Mouse (Mus musculus) heart, adult 9 months (tissue): ENCODE measurements at regions not wholly inside any gene's neighbourhood (a gene's known extent, or its start where the extent isn't known, plus 50 kb on each side); places are given as distances from the start of the nearest gene placed in this dataset.

Experiments used
- DNase-seq, 2 experiments: peaks; one replicate each; pipeline ENCODE4 v3.0.0; 2022; ENCODE audit warnings: low spot score in 2 of 2

- no peak for DNase-seq
Observed at GRCm38 (mm10) chr8:103270815-103271553, 485.5 kb upstream of the Cdh11 start.

- no peak for DNase-seq
Observed at GRCm38 (mm10) chr8:103272305-103273079, 487.1 kb upstream of the Cdh11 start.

DNA sequence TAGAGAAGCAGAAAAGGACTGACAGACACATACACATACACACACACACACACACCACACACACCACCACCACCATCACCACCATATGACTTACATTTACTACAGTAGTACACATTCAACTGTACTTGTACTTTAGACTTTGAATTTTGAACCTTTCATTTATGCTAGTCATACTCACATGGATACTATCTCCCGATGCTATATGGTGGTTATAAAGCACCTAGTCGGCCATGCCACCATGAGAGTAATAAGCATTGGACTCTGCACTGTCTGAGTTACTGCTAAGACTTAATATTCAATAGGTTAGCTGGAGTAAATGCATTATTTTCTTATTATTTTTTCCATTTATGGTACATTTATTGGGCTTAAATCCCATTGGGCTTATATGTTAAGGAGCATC lies 488.0 kb upstream of the Cdh11 start:
- no peak for DNase-seq

DNA sequence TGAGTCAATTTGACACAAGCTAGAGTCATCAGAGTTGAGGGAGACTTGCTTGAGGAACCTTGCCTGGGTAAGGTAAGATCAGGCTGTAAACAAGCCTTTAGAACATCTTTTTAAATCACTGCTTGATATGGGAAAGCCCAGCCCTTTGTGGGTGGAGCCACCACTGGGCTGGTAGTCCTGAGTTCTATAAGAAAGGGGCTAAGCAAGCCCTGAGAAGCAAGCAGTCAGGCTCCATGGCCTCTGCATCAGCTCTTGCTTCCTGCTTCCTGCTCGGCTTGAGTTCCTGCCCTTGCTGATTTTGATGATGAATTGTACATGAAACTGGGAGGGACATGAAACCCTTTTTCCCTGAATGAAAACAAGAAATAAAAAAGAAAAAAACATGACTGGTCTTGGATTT lies 496.4 kb upstream of the Cdh11 start:
- DNase-seq: no peak

DNA sequence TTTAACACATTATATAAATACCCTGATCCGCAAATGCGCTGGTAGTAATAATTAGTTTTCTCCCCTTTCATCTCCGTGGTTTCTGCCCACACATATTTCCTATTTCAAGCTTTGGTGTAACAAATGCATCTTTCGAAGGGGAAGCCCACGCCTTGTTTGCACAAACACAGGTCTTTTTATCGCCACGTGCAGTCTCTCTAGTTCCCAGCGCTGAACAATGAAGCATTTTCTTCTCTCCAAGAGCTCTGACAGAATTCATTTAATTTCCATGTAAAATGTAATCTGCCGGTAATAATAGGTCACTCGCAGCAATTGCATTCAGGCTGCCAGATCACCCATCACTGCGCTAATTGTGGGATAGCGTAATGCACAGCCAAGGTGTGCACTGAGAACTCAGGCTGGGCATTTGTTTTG lies 503.1 kb upstream of the Cdh11 start:
- DNase-seq: no peak

GRCm38 (mm10) chr8:103292896-103293295 lies 507.5 kb upstream of the Cdh11 start:
- no peak for DNase-seq

DNA sequence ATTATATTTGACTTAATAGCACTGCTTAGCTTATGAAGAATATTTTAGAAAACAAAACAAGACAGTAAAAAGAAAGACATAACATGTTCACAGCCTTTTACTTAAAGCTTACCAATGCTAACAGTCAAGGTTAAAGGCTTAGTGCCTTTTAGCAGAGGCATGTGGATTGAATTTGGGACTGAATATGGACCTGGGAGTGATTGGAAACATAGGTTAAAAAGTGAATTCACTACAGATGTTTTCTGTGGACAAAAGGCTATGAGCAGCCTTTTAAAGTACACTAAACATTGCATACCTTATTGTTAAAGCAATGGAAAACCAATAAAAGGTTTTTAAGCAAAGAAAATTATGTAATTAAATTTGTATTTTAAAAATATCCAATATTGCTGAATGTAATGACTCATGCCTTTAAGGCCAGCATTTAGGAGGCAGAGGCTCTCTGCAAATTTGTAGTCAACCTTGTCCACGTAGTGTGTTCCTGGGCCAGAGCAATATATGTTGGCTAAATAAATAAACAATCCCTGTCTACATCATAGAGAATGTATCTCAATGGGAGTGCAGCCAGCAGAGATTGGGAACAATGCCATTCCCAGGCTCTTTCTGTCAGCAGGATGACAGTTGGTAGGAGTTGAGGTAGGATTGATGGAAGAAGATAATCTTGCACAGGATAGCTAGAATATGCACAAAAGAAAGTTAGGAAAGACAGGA lies 521.2 kb upstream of the Cdh11 start:
- no peak for DNase-seq

DNA sequence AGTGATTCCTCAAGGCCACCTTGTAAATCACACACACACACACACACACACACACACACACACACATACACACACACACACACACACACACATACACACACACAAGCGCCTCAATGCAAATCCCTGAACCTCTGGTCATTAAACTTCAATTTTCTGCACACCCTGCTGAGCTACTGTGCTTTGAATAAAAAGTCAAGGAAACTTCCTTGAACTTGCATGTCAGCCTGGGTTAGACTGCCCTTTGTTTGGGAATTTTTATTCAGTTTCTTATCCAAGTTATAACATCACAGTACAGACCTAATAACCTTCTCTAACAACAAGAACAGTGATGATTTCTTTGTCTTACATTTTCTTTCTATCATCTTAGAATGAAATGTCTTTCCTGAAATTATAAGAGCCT lies 528.1 kb upstream of the Cdh11 start:
- no peak for DNase-seq

- DNase-seq: no peak
Observed at GRCm38 (mm10) chr8:103314279-103315022, 529.0 kb upstream of the Cdh11 start.

GRCm38 (mm10) chr8:103315742-103316141 lies 530.3 kb upstream of the Cdh11 start:
- no peak for DNase-seq

DNA sequence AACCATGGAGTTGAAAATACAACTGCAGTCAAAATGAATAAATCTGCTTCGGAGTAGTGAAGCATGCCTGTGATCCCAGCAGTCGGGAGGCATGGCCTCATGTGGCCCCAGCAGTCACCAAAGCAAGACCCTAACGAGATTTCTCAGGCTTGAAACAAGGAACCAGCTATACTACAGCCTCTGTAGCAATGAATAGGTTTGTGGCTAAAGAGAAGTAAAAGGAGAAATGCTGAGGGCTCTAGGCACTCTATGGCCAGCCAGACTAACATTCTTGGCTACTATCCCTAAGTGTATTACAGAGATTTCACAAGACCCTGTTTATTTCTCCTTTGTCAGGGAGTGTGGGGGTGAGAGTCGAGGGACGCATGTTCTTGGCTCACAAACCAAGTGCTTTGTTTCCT lies 531.2 kb upstream of the Cdh11 start:
- DNase-seq: no peak

- DNase-seq: no peak
Observed at GRCm38 (mm10) chr8:103317149-103317725, 531.8 kb upstream of the Cdh11 start.

GRCm38 (mm10) chr8:103324016-103324665 lies 538.7 kb upstream of the Cdh11 start:
- no peak for DNase-seq

GRCm38 (mm10) chr8:103331415-103331814 lies 546.0 kb upstream of the Cdh11 start:
- DNase-seq: no peak

GRCm38 (mm10) chr8:103337314-103337713 lies 551.9 kb upstream of the Cdh11 start:
- DNase-seq: no peak

- DNase-seq: no peak
Observed at GRCm38 (mm10) chr8:103339042-103339441, 553.6 kb upstream of the Cdh11 start.

DNA sequence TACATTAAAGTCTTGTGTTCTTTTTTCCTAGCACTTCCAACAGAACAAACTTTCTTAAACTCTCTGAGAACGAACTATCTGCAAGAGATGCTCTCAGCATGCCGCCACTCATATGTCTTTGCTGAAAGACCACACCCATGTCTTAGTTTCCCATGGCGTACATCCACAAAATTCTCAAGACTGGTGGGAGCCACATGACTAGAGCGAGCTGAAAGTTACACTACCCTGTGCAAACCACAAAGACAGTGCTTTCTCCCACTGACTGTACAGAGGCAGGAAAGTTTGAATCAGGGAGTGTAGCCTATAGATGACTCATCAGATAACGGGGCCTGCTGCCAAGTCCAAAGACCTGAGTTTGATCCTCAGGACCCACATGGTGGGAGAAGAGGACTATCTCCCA lies 554.5 kb upstream of the Cdh11 start:
- DNase-seq: no peak

DNA sequence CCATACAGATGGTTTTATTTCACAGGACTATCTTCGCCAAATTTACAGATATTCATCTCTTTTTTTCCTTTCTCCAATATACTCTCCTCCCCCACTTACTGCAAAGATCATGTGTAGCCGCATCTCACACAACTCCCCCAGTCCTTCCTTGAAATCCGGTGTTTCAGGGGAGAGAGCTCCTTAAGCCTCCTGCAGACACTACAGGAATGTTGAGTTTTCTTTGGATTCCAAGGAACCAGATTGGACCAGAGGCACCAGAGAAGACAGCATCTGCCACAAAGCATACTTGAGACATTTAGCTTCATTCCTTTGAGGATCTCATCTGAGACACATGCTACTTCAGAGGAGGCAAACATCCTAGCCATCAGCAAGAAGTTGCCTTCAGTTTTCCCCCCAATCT lies 558.4 kb upstream of the Cdh11 start:
- no peak for DNase-seq

- DNase-seq: no peak
Observed at GRCm38 (mm10) chr8:103344871-103345270, 559.4 kb upstream of the Cdh11 start.

GRCm38 (mm10) chr8:103347158-103347871 lies 561.9 kb upstream of the Cdh11 start:
- DNase-seq: no peak
